Mouse (Mus musculus) liver, embryonic 14.5 days (tissue): ENCODE measurements around the gene Olfr172.

Experiments used
- CTCF ChIP-seq: IDR thresholded peaks from 2 replicates; pipeline ENCODE4 v1.5.1; 2016; ENCODE audit warnings: antibody characterized with exemption, low read depth, control low read depth
- EP300 ChIP-seq: IDR thresholded peaks from 2 replicates; pipeline ENCODE4 v1.6.1; 2016; ENCODE audit warnings: antibody characterized with exemption, low read depth

GRCm38 (mm10) chr16:58727477-58728131 is 35.4 kb downstream of the Olfr172 start, which contains the start of gene Cldnd1:
- TF ChIP-seq CTCF: no peak
- TF ChIP-seq EP300: no peak
